Mouse (Mus musculus) left cerebral cortex, adult 2 months (tissue): ENCODE data around the gene Hipk3. TPM values are rescaled to one million over a fixed set of nuclear protein-coding genes. Genes with fewer than 3 reads are reported as not detected.
A peak's percentile ranks its signal among the peaks of the same experiment; 100 is the strongest.

ENCODE experiments used
- DNase-seq, 2 experiments: peaks; one replicate each; pipeline ENCODE4 v3.0.0; 2021 to 2022; ENCODE audit warnings: low spot score in 2 of 2, mixed read lengths in 1 of 2; ENCODE audit errors: extremely low spot score in 1 of 2
- H3K27ac ChIP-seq: fragments of 200-600 bp; 2 replicates; pipeline ENCODE4 v1.8.1; 2022
- H3K4me3 ChIP-seq: fragments of 200-600 bp; 2 replicates; pipeline ENCODE4 v1.8.1; 2022
- CTCF ChIP-seq: fragments of 200-600 bp; IDR thresholded peaks from 2 replicates; pipeline ENCODE4 v1.8.1; 2022; ENCODE audit warnings: antibody characterized with exemption, mild to moderate bottlenecking, moderate library complexity
- intact Hi-C: fragments of 180-260 bp; cut with DNase I; formaldehyde crosslinking; loops from one replicate; pipeline ENCODE4 v1.15.1; 2025
- total RNA-seq, 2 experiments: library from RNA; stranded (reverse); gene quantifications; 2 replicates each; pipeline ENCODE4 v1.2.3; 2021

Hipk3 gene
- total RNA-seq, 2 experiments from 2014 or later = 95.6 to 101 TPM

DNA sequence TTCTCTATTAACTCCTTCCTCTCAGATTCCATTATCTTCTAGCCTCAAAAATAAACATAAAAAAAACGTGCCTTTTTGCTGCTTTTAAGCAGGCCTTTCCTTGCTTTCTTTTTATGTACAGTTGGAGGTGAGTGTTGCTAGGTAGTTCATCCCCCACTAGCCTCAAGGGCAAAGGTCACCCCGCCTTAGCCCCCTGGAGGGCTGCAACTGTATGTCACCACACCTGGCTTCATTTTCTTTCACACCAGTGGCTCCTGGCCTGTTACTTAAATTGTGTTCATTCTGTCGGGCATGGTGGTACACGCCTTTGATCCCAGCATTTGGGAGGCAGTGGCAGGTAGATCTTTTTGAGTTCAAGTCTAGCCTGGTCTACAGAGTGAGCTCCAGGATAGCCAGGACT, 51.9 kb downstream of the Hipk3 start:
- intact Hi-C loops = no loop called here
- DNase-seq = no peak
- no peak overlapping the region for H3K4me3 ChIP-seq
- peak; percentile 3 for TF ChIP-seq CTCF
- no peak overlapping the region for H3K27ac ChIP-seq

DNA sequence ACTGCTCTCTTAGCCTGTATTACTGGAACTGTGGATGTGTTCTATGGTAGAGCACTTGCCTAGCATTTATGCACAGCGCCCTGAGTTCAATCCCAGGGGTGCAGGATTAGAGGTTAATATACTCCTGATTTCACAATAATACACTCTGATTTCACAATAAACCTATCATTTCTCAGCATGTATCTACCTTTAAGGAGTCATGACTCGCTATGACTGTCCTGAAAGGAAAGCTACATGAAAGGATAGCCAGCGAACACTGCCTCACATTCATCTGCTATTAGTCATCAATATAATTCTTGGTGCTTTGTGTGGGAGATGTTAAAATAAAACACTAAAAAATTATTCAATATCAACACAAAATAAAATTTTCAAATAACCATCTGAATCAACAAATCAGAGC, 58.0 kb downstream of the Hipk3 start:
- Histone ChIP-seq H3K27ac (no peak overlapping the region), H3K4me3 (no peak overlapping the region)
- DNase-seq = no peak
- intact Hi-C loops = loop anchor here (10.0 kb wide), 1 partner anchor 381 kb away; no protein-coding TSS in a partner anchor
- no peak for TF ChIP-seq CTCF

DNA sequence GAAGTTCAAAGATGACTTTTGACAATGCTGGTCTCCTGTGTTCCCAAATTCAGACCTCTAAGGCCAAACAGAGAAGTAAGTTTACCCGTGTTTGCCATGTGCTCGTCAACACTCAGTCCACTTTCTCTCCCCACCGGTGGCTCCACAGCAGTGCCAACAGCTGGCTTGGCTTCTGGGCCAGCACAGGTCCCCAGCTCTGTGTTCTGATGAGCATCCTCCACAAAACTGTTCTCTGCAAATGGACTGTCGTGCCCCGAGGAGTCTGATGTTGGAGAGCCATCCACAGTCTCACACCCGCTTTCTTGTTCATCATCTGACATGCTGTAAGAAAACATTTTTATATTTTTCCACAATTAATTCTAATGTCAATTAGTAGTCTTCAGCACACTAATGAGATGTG, 63.2 kb downstream of the Hipk3 start:
- intact Hi-C loops = loop anchor here (10.0 kb wide), 1 partner anchor 376 kb away; no protein-coding TSS in a partner anchor
- no peak overlapping the region for H3K27ac ChIP-seq
- TF ChIP-seq CTCF = no peak
- no peak overlapping the region for H3K4me3 ChIP-seq
- no peak for DNase-seq

DNA sequence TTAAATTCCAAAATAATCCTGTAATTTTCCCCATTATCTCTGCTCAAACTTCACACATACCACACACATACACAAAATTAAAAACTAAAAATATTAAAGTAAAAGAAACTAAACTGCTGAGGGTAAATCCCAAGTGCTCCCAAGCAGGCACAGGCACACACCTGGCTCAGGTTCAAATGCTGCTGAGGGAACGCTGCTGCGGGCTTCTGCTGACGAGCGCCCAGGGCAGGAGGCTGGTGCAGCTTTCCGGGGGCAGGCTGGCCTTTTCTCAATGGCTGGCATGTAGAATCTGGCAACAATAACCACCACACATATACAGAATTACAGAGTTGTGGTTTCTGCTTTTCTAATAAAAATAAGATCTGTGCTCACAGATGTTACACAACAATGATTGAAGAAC, 63.7 kb downstream of the Hipk3 start:
- intact Hi-C loops = loop anchor here (10.0 kb wide), 1 partner anchor 376 kb away; no protein-coding TSS in a partner anchor
- TF ChIP-seq CTCF = no peak
- no peak for DNase-seq

DNA sequence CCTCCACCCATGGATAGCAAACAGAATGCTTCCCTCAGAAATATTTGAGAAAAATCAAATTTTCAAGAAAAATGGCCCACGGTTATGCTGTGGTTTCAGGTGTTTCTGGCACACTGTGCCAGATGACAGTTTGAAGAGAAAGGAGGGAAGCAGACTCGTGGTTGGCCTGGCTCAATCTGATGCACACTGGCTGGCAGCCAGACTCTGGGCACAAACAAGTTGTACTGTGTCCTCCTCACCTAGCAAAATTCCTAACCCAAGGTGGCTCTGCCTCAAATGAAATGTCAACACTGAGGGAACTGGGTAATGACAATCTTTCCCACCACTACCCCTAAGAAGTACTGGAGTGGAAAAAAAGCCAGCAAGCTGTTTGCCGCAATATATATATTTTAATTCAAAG, 68.1 kb downstream of the Hipk3 start:
- Histone ChIP-seq H3K27ac (no peak overlapping the region), H3K4me3 (no peak overlapping the region)
- DNase-seq = no peak
- intact Hi-C loops = loop anchor here (10.0 kb wide), 1 partner anchor 391 kb away; no protein-coding TSS in a partner anchor
- no peak for TF ChIP-seq CTCF

More for the DNA sequence above, 63.7 kb downstream of the Hipk3 start:
- no peak overlapping the region for H3K27ac ChIP-seq
- no peak overlapping the region for H3K4me3 ChIP-seq

DNA sequence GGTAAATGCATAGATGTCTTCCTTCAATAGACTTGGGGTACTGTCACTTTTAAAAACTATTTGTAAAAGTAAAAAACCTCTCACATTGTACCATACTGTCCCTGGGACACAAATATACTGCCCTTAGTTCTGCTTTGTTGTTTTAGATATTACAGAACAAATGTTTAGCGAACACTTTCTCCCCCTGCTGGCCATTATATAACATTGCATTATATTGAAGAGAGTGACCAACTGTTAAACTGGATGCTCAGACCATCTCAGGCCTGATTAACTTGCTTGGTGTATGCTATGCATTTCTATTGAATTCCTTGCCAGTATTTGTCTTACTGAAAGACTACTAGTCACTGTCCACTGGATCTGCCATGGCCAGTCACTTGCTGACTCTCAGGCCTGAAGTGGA, 72.0 kb downstream of the Hipk3 start:
- no peak overlapping the region for H3K4me3 ChIP-seq
- intact Hi-C loops = loop anchor here (1.0 to 10.0 kb wide), 2 partner anchors 288 to 387 kb away; no protein-coding TSS in a partner anchor
- H3K27ac ChIP-seq = no peak overlapping the region
- peak; percentile 84 for TF ChIP-seq CTCF
- no peak for DNase-seq

DNA sequence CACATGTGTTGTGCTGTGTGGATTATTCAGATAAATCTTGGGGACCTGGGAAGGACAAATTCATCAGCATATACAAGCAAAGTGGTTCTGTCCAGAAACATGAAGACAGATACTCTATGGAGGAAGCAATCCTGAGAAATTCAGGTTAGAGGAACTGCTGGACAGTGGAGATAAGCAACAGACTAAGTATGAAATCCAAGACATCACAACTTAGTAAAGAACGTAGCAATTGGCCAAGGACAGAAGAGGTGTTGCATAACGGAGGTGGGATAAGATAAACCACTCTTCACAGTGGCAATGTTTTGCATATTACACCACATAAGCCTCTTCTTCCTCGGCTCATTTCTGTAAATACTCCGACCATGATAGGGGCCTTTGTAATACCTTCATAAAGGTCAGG, 73.4 kb downstream of the Hipk3 start:
- Histone ChIP-seq H3K4me3 (no peak overlapping the region), H3K27ac (no peak overlapping the region)
- intact Hi-C loops = loop anchor here (10.0 kb wide), 1 partner anchor 386 kb away; no protein-coding TSS in a partner anchor
- no peak for TF ChIP-seq CTCF
- DNase-seq = no peak

DNA sequence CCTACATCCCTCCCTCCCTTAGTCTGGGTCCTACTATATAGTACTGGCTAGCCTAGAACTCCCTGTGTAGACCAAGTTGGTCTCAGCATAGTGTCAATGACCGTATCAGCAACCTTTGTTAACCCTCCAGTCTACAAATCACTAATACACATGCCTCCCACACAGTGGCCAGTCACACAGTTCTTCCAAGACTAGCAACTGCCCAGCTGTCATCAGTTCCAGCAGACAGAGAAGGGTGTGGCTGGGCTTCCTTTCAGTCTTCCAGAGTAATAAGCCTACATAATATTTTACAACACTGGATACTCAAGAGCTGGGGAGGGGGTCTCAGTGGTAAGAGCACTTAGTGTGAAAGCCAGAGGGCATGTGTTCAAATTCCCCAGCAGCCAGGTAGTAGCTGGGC, 74.2 kb downstream of the Hipk3 start:
- TF ChIP-seq CTCF = no peak
- Histone ChIP-seq H3K4me3 (no peak overlapping the region), H3K27ac (no peak overlapping the region)
- intact Hi-C loops = loop anchor here (10.0 kb wide), 2 partner anchors 195 to 385 kb away; no protein-coding TSS in a partner anchor
- no peak for DNase-seq

DNA sequence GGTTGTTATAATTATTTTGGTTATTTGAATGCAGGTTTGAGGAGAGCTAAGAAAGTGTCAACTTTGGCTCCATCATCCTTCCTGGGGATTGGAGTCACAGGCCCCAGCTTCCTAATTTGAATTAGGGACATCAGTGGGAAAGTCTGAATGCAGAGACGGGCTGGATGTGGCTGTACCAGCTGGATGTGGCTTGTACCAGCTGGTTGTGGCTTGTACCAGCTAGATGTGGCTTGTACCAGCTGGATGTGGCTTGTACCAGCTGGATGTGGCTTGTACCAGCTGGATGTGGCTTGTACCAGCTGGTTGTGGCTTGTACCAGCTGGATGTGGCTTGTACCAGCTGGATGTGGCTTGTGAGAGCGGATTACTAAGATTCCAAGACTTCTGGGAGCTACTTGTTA, 74.8 kb downstream of the Hipk3 start:
- intact Hi-C loops = loop anchor here (10.0 kb wide), 1 partner anchor 195 kb away; no protein-coding TSS in a partner anchor
- no peak for TF ChIP-seq CTCF
- no peak overlapping the region for H3K4me3 ChIP-seq

DNA sequence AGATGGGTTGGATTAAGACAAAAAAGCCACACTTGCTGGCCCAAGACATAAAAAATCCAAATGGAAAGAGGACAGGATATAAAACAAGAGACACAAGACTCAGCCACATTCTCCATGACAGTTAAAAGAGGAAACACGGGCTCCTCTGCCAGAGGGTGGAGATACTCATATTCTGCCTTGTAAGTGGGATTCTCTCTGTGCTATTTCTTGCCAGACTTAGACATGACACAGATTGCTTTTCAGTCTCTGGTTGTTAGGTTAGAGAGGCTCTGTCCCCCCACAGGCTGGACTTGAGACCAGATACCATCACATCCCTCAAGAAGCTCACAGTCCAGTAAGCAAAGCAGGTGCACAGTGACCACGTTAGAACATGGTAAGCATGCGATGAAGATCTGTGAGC, 81.2 kb downstream of the Hipk3 start:
- Histone ChIP-seq H3K27ac (peak overlapping the region; percentile 37), H3K4me3 (no peak overlapping the region)
- TF ChIP-seq CTCF = no peak
- intact Hi-C loops = loop anchor here (5.0 to 10.0 kb wide), 2 partner anchors 91 to 188 kb away; no protein-coding TSS in a partner anchor
- DNase-seq = no peak

More for the DNA sequence above, 74.8 kb downstream of the Hipk3 start:
- DNase-seq = no peak
- no peak overlapping the region for H3K27ac ChIP-seq

DNA sequence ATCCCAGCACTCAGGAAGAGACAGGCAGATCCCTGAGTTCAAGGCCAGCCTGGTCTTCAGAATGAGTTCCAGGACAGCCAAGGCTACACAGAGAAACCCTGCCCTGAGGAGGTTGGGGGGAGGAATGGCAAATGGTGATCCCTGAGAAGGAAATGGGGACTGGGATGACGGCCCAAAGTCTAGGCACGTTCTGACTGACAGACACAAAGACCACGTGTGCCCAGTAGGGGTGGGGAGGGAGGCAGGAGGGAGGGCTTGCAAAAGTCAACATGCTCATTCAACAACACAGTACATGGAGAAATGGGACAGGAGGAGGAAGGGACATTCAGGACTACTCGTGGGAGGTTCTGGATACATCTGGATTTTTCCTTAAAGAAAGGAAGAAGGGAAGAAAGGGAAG, 81.8 kb downstream of the Hipk3 start:
- TF ChIP-seq CTCF = no peak
- no peak overlapping the region for H3K4me3 ChIP-seq
- DNase-seq = no peak
- intact Hi-C loops = loop anchor here (5.0 to 10.0 kb wide), 2 partner anchors 90 to 188 kb away; no protein-coding TSS in a partner anchor
- H3K27ac ChIP-seq = peak overlapping the region; percentile 37; the same call in 1 of the 2 replicates

DNA sequence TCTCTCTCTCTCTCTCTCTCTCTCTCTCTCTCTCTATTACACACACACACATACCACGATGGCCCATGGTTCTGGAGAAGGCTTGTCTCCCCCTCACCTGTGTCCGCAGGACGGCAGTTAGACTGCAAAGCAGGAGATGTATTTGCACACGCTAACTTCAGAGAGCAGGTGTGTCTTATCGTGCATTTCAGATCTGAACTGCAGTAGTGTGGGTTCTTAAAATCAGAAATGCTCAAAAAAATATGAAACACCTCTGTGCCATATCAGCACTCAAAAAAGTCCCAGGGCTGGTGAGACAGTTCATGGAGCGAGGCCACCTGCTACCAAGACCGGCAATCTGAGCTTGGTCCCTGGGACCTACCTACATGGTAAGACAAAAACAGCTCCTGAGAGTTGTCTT, 82.4 kb downstream of the Hipk3 start:
- TF ChIP-seq CTCF = no peak
- Histone ChIP-seq H3K4me3 (no peak overlapping the region), H3K27ac (no peak overlapping the region)
- DNase-seq = no peak
- intact Hi-C loops = loop anchor here (5.0 to 10.0 kb wide), 2 partner anchors 90 to 187 kb away; no protein-coding TSS in a partner anchor
